Mouse (Mus musculus): ENCODE results near the gene Palm2. TPM values are rescaled to one million over a fixed set of nuclear protein-coding genes. Genes with fewer than 3 reads are reported as not detected.

The Palm2 gene
- polyA plus RNA-seq, 1 experiment from 2014 or later = 2.6 TPM

DNA sequence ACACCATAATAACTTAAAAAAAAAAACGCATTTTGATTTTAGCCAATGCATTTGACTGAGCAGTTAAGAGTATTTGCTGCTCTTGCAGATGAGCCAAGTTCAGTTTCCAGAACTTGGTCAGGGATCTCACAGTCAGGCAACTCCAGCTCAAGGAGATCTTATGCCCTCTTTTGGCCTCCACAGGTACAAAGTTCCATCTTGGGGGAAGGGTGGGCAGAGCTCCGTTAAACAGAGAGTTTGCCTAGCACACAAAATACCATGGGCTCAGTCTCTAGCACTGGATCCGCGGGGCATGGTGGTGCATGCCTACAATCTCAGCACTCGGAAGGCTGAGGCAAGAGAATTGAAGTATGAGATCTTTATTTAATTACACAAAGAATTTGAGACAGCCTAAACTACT is 298.3 kb downstream of the Palm2 start:
- no peak for ATAC-seq (ENCODE audit: low FRiP score, low read depth)
- H3K4me2 ChIP-seq (replicated peaks) = no peak overlapping the region
- H3K27ac ChIP-seq = no peak overlapping the region
- H3K36me3 ChIP-seq = no peaks in the 10 kb centered on the region
- H3K9me3 ChIP-seq = no peaks in the 10 kb centered on the region
- no peak overlapping the region for H3K9ac ChIP-seq
- no peak overlapping the region for H3K4me3 ChIP-seq
- H3K4me1 ChIP-seq = no peaks in the 10 kb centered on the region
- WGBS = 87% methylated on average over 5 of the region's 5 CpGs
- H3K27me3 ChIP-seq (replicated peaks) = no peaks in the 10 kb centered on the region

DNA sequence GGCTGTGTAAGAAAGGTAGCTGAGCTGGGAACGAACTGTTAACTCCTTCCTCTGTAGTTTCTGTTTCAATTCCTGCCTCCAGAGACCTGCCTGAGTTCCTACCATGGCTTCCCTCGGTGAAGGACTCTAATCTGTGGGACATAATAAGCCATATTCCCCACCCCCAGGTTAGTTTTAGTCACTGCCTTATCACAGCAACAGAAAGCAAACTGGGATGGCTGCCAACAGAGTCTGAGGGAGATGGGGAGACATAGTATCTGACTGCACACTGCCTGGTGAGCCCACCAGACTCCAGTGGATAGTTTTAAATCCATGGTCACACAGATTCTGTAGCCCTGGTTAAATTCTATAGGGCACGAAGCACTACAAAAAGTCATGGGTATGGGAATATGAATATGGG is 299.4 kb downstream of the Palm2 start:
- 72% methylated on average over 3 of the region's 3 CpGs for WGBS
- no peak overlapping the region for H3K4me2 ChIP-seq (replicated peaks)
- H3K27ac ChIP-seq = no peak overlapping the region

DNA sequence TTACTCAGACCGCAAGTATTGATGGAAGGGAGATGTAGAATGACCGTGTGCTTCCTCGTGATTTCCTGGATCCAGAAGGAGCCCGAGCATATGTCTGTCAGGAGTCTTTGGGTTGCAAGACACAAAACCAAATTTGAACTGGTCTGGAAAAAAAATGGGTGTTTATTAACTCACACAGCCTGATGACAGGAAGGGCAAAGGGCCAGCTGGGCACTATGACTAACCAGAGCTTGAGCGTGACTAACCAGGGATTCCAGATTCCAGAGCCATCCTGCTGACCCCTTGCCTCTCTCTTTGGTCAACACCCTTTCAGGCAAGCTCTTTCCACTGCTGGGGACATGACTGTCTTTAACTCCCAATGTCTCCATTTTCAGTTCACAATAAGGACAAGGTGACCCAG is 301.4 kb downstream of the Palm2 start:
- no peak overlapping the region for H3K27ac ChIP-seq
- ATAC-seq (ENCODE audit: low FRiP score, low read depth) = no peak
- H3K36me3 ChIP-seq = no peaks in the 10 kb centered on the region
- H3K4me3 ChIP-seq = no peak overlapping the region
- H3K4me1 ChIP-seq = peaks cover 5% of the 10 kb centered on the region; the same call in 1 of the 2 replicates
- no peaks in the 10 kb centered on the region for H3K27me3 ChIP-seq (replicated peaks)
- H3K9me3 ChIP-seq = no peaks in the 10 kb centered on the region
- no peak overlapping the region for H3K4me2 ChIP-seq (replicated peaks)
- no peak overlapping the region for H3K9ac ChIP-seq
- WGBS = 86% methylated on average over 5 of the region's 5 CpGs

More for the DNA sequence above, 299.4 kb downstream of the Palm2 start:
- Histone ChIP-seq H3K9ac (no peak overlapping the region), H3K4me3 (no peak overlapping the region), H3K36me3 (no peaks in the 10 kb centered on the region), H3K9me3 (no peaks in the 10 kb centered on the region), H3K27me3 (replicated peaks) (no peaks in the 10 kb centered on the region), H3K4me1 (no peaks in the 10 kb centered on the region)
- ATAC-seq (ENCODE audit: low FRiP score, low read depth) = no peak

DNA sequence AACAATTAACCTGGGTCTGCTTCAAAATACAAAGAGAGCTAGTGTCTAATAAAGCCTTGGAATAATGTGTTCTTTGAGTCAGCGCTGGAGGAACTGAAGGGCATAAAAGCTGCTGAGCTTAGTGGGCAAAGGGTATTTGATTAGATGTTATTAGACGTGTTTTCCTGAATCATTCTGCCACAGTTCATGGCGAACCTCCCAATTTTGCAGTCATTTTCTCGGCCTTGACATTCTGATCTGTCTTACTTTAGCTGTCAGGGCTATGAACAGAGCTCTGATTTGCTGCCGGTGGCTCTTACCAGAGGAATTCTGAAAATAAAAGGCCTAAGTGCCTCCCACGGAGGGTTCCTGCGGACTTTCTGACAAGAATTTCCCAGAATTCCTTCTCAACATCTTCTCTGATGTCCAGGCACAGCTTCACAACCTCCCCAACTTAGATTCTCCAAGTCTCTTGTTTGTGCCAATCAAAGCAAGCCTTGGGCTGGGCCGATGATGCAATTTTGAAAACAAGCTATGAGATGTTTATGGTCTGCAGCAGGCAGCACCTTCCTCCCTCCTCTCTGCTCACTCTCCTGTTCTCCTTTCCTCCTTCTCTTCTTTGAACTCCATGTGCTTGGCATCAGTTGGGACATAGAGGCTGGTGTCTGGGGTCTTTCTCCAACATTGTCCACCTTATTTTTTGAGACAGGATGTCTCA is 305.0 kb downstream of the Palm2 start:
- Histone ChIP-seq H3K4me3 (no peak overlapping the region), H3K36me3 (no peaks in the 10 kb centered on the region), H3K27ac (no peak overlapping the region), H3K4me1 (peaks cover 5% of the 10 kb centered on the region; the same call in 1 of the 2 replicates), H3K4me2 (replicated peaks) (no peak overlapping the region), H3K27me3 (replicated peaks) (no peaks in the 10 kb centered on the region), H3K9ac (no peak overlapping the region), H3K9me3 (no peaks in the 10 kb centered on the region)
- ATAC-seq (ENCODE audit: low FRiP score, low read depth) = no peak
- 43% methylated on average over 8 of the region's 8 CpGs for WGBS

DNA sequence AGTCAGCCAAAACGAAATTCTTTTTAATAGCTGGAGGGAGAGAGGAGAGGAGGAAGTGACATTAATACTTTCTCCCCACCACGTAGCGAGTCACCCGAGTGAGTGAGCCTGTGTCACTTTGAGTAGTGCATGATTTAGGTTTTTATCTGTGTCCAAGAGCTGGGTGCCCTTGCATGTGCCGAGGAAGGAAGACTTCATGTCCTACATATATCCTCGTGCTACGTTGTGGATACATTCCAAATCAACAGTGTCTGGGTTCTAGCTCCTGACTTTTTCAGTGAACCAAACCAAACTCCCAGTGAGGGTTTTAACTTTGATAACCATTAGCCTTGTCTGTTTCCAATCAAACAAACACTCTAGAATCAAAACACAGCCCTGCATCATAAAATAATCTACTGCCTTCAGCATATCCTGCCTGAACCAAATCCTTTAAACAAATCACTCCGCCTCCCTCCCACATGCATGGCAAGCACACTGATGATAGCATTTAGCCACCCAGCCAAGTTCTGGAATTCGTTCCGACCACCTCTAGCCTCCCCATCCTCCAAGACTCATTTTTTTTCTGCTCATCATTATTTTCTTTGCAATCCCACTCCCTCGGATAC is 309.4 kb downstream of the Palm2 start:
- no peak overlapping the region for H3K9ac ChIP-seq
- H3K4me1 ChIP-seq = peaks cover 5% of the 10 kb centered on the region; the same call in 1 of the 2 replicates
- no peak overlapping the region for H3K4me2 ChIP-seq (replicated peaks)
- H3K9me3 ChIP-seq = peaks cover 6% of the 10 kb centered on the region; the same call in 1 of the 2 replicates
- H3K27ac ChIP-seq = no peak overlapping the region
- H3K36me3 ChIP-seq = no peaks in the 10 kb centered on the region
- H3K4me3 ChIP-seq = no peak overlapping the region
- no peak for ATAC-seq (ENCODE audit: low FRiP score, low read depth)
- WGBS = 83% methylated on average over 11 of the region's 11 CpGs
- H3K27me3 ChIP-seq (replicated peaks) = no peaks in the 10 kb centered on the region

DNA sequence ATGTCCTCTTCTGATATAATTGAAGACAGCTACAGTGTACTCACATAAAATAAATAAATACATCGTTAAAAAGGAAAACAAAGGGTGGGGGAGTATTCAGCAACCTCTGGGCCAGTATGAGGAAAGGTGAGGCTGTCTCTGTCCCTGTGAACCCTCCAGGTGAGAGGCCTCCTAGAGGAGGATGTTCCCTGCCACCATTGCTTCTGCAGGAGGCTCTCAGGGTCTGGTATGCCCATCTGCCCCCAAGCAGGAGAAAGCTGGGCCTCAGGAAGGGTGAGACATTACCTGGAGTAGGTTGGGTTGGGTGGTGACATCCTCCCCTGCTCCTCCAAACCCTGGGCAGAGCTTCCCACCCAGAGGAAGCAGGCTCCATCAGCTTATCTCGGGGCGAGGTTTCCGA is 316.6 kb downstream of the Palm2 start:
- 77% methylated on average over 4 of the region's 4 CpGs for WGBS
- no peak for ATAC-seq (ENCODE audit: low FRiP score, low read depth)
- H3K9me3 ChIP-seq = peaks cover 4% of the 10 kb centered on the region; the same call in 1 of the 2 replicates
- H3K36me3 ChIP-seq = no peaks in the 10 kb centered on the region
- no peaks in the 10 kb centered on the region for H3K27me3 ChIP-seq (replicated peaks)
- no peak overlapping the region for H3K4me3 ChIP-seq
- H3K27ac ChIP-seq = no peak overlapping the region
- H3K4me1 ChIP-seq = no peaks in the 10 kb centered on the region
- H3K4me2 ChIP-seq (replicated peaks) = no peak overlapping the region
- no peak overlapping the region for H3K9ac ChIP-seq

DNA sequence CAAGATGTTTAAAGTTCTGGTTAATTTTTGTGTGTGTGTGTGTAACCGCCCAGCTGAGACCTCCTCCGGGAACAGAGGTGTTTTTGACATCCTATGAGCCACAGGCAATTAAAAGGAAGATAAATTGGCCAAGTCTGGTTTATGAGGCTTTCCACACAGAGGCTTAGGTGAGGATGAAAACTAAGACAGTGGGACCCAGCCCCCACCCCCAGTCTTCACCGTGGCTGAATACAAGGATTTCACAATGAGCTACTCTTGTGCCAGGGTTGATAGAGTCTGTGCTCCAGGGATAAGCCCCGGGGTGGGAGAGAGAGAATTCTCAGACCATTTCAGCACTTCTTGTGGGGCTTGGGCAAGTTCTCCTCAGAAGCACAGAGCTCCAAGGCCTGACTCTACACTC is 317.0 kb downstream of the Palm2 start:
- no peak for ATAC-seq (ENCODE audit: low FRiP score, low read depth)
- 74% methylated on average over 4 of the region's 4 CpGs for WGBS
- Histone ChIP-seq H3K4me1 (no peaks in the 10 kb centered on the region), H3K27ac (no peak overlapping the region), H3K27me3 (replicated peaks) (no peaks in the 10 kb centered on the region), H3K4me2 (replicated peaks) (no peak overlapping the region), H3K9me3 (0 out of 2 replicates have a peak, but pooled peaks cover under 1% of the 10 kb centered on the region), H3K4me3 (no peak overlapping the region), H3K9ac (no peak overlapping the region), H3K36me3 (no peaks in the 10 kb centered on the region)

DNA sequence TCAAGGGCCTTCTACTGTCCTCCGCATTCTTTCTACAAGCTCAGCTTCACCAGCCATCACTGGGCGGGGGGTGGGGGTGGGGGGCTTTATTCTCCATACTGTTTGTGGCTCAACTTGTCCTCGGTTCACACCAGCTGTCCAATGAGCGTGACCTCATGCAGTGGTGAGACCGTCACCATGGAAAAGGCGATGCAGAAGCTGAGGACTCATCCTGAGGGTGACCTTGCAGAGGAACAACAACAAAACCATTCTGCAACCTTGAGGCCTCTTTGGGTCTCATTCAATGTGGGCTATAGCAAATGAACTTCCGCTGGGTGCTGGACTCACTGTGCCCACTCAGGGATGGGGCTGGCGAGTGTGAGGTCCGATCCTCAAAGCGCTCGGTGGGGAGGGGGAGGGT is 317.5 kb downstream of the Palm2 start:
- no peaks in the 10 kb centered on the region for H3K9me3 ChIP-seq
- H3K4me2 ChIP-seq (replicated peaks) = no peak overlapping the region
- H3K9ac ChIP-seq = no peak overlapping the region
- H3K36me3 ChIP-seq = no peaks in the 10 kb centered on the region
- ATAC-seq (ENCODE audit: low FRiP score, low read depth) = no peak
- H3K4me3 ChIP-seq = no peak overlapping the region
- H3K4me1 ChIP-seq = no peaks in the 10 kb centered on the region
- no peaks in the 10 kb centered on the region for H3K27me3 ChIP-seq (replicated peaks)
- 84% methylated on average over 11 of the region's 11 CpGs for WGBS
- H3K27ac ChIP-seq = no peak overlapping the region

DNA sequence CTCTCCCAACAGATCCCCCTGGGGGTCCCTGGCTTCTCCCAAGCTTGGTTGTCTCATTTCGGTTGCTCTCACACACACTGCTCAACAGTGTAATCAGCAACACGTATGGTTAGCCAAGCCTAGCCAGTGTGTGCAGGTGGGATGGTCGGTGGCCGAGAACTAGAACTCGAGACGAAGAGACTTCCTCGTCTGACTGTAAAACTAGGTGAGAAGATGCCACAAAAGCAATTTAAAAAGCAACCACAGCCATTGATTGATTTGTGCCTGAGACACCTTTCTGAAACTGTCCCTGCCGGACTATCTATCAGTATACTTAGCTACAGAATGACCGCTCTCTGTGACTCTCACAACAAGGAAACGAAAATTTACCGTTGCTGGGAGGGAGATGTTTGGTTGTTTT is 321.0 kb downstream of the Palm2 start:
- Histone ChIP-seq H3K27ac (no peak overlapping the region), H3K9me3 (no peaks in the 10 kb centered on the region), H3K4me3 (no peak overlapping the region), H3K27me3 (replicated peaks) (no peaks in the 10 kb centered on the region), H3K36me3 (no peaks in the 10 kb centered on the region), H3K4me2 (replicated peaks) (no peak overlapping the region), H3K4me1 (no peaks in the 10 kb centered on the region), H3K9ac (no peak overlapping the region)
- WGBS = 91% methylated on average over 11 of the region's 11 CpGs
- ATAC-seq (ENCODE audit: low FRiP score, low read depth) = no peak

DNA sequence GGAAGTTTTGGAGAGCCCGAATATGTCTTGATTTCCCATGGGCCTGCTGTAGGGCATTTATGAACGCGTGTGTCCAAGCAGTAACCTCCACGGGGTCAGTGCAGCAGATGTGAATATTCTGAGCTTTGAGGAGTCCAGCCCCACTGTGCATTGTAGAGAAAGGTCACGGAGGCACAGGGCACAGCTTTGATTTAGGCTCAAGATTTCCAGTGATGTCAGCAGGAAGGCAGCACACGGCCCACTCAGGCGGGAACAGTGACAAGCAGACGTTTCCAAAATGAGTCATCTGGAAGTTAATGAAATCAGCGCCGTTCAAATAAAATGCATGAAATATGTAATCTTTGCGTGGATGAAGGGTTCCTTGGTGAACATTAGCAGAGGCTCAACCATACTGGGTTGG is 323.9 kb downstream of the Palm2 start:
- Histone ChIP-seq H3K4me3 (no peak overlapping the region), H3K4me1 (no peaks in the 10 kb centered on the region), H3K27ac (no peak overlapping the region), H3K4me2 (replicated peaks) (no peak overlapping the region), H3K36me3 (no peaks in the 10 kb centered on the region), H3K9me3 (no peaks in the 10 kb centered on the region), H3K27me3 (replicated peaks) (no peaks in the 10 kb centered on the region), H3K9ac (no peak overlapping the region)
- 62% methylated on average over 11 of the region's 11 CpGs for WGBS
- ATAC-seq (ENCODE audit: low FRiP score, low read depth) = no peak

Other genes with a start within 250 kb of the Palm2 start
- gene Ptpn3, start 132.4 kb upstream of the Palm2 start, polyA plus RNA-seq (2016; fragmentation: Nextera tagmentation; extraction: Ambion mirVana) = 5.4 and 5.8 TPM in 2 replicates
- 16.6 and 16.7 TPM in 2 replicates for gene Pakap, start 133.9 kb downstream of the Palm2 start, polyA plus RNA-seq (2016; fragmentation: Nextera tagmentation; extraction: Ambion mirVana)

Data from neural tube, embryonic 12.5 days (tissue).